Comparison of ENCODE assay signal across 9 mouse cellular contexts in genomic region chr9:100520586-100520985, GRCm38 (mm10). TPM values are rescaled to one million over a fixed set of nuclear protein-coding genes. Genes with fewer than 3 reads are reported as not detected.
DNase-seq lines count a peak whose midpoint lies in the region; ATAC-seq and TF ChIP-seq lines count a peak whose summit lies in the region.
"Had no signal": no experiment of that assay in that cellular context is flagged by ENCODE, and none has a peak within 500 bp of the region (broad histone marks: within the 10 kb centered on the region; RNA-seq: fewer than 3 reads in every experiment).

No protein-coding gene starts in this region.

- in situ Hi-C loops in Patski (cut with MboI; ENCODE audit: low pct_unique_long_range_greater_than_20kb), result loop anchor here (10.0 kb wide), 1 partner anchor 394 kb away; no protein-coding TSS in a partner anchor

- no peak overlapping the region for H3K27ac ChIP-seq in neural tube, embryonic 11.5 days (ENCODE audit: low read depth, low read length)

- TF ChIP-seq CTCF in Patski (IDR thresholded peaks at IDR 0.05), result peak; percentile 78

- DNase-seq in neural tube, embryonic 11.5 days (ENCODE audit: low spot score), result peak; percentile 40
- DNase-seq in neural tube, embryonic 10.5 days (ENCODE audit: extremely low spot score, low spot score), result no peak
- DNase-seq in Patski (ENCODE audit: low read depth, low spot score), result no peak
- peak; percentile 74 to 79 for DNase-seq in cerebellum, postnatal 14 days
- DNase-seq in heart, adult 8-10 months (ENCODE audit: low spot score), result peak; percentile 81
- peak; percentile 26 to 50 for DNase-seq in layer of hippocampus, postnatal 10 days (ENCODE audit: low spot score in 2 of 2)

- H3K9ac ChIP-seq in neural tube, embryonic 11.5 days (ENCODE audit: low read length), result no peak overlapping the region

- no peak for ATAC-seq in neural tube, embryonic 11.5 days (ENCODE audit: insufficient read depth, low FRiP score, low TSS enrichment)
- no peak for ATAC-seq in Patski
- ATAC-seq in megakaryocyte, adult 5-6 weeks (ENCODE audit: poor library complexity, severe bottlenecking), result peak; percentile 70
- no peak for ATAC-seq in inflammation-experienced regulatory T-cells, adult 6 months

- H3K4me2 ChIP-seq in neural tube, embryonic 11.5 days (ENCODE audit: low read depth), result no peak overlapping the region

- no peak overlapping the region for H3K4me3 ChIP-seq in neural tube, embryonic 11.5 days (ENCODE audit: low read depth, low read length)
- H3K4me3 ChIP-seq: erythroblast, embryonic 14.5 days had no signal

- H3K9me3 ChIP-seq in neural tube, embryonic 11.5 days (ENCODE audit: control insufficient read depth, low read length), result no peaks in the 10 kb centered on the region

- POLR2A ChIA-PET in Patski (lab: Charles Lee), result interaction anchor here (0.7 to 1.1 kb wide), 3 partner anchors 23 to 122 kb away, joined by 3 to 6 read pairs (median 3); no protein-coding TSS in a partner anchor

- WGBS in neural tube, embryonic 11.5 days, result 0% methylated on average over 2 of the region's 2 CpGs

- CTCF ChIA-PET in Patski (lab: Charles Lee), result interaction anchor here (0.7 to 1.8 kb wide), 13 partner anchors 10 to 430 kb away, joined by 3 to 18 read pairs (median 4); partner anchors contain the start of gene Nck1

- no peaks in the 10 kb centered on the region for H3K4me1 ChIP-seq in neural tube, embryonic 11.5 days (ENCODE audit: control insufficient read depth, insufficient read depth, low read length)

- H3K27me3 ChIP-seq in neural tube, embryonic 11.5 days (ENCODE audit: control insufficient read depth, insufficient read depth, low read length), result no peaks in the 10 kb centered on the region
- H3K27me3 ChIP-seq in Patski, result no peaks in the 10 kb centered on the region

- H3K36me3 ChIP-seq in neural tube, embryonic 11.5 days (ENCODE audit: control insufficient read depth, insufficient read depth, low read length), result no peaks in the 10 kb centered on the region

RNA-seq across cellular contexts. Expression of gene Nck1, which starts 25.3 kb away (rescaled TPM):
- 75.2 and 75.9 TPM in 2 replicates for polyA plus RNA-seq in neural tube, embryonic 11.5 days (2014; fragmentation: Nextera tagmentation; extraction: Ambion mirVana)
- polyA plus RNA-seq in Patski (2021), result 65.1 TPM
- total RNA-seq in heart, adult 8-10 months (2022), result 10 to 100 TPM; 37.5 to 45.2 (median 42.9) TPM
- 10 to 100 TPM; 25.0 to 30.4 TPM for total RNA-seq in layer of hippocampus, postnatal 10 days (2021)
- 47.5 and 61.0 TPM in 2 replicates for total RNA-seq in megakaryocyte, adult 5-6 weeks (2015)
- total RNA-seq in megakaryocyte, adult 5-6 weeks (2017), result 61.3 and 69.6 TPM in 2 replicates
- polyA plus RNA-seq in inflammation-experienced regulatory T-cells, adult 6 months (2017; shearing (Covaris generic)), result 10 to 100 TPM; 72.0 to 99.7 (median 81.6) TPM

RNA-seq across cellular contexts. Expression of gene Il20rb, which starts 34.0 kb away (rescaled TPM):
- polyA plus RNA-seq in neural tube, embryonic 11.5 days (2014; fragmentation: Nextera tagmentation; extraction: Ambion mirVana), result 0.58 and 0.82 TPM in 2 replicates
- polyA plus RNA-seq in Patski (2021), result 0.59 TPM
- 1 to 10 TPM in 3 of 4 experiments, under 1 TPM in 1; 0.97 to 1.7 (median 1.2) TPM for total RNA-seq in heart, adult 8-10 months (2022)
- total RNA-seq in layer of hippocampus, postnatal 10 days (2021), result 1 to 10 TPM; 1.1 to 1.6 TPM
- total RNA-seq in megakaryocyte, adult 5-6 weeks (2015), result 0.91 and 1.4 TPM in 2 replicates
- total RNA-seq in megakaryocyte, adult 5-6 weeks (2017), result 1.6 TPM in 2 replicates
- polyA plus RNA-seq in inflammation-experienced regulatory T-cells, adult 6 months (2017; shearing (Covaris generic)), result 1 to 10 TPM; 1.3 to 2.6 (median 1.8) TPM

RNA-seq across cellular contexts. Expression of gene Slc35g2, which starts 50.3 kb away (rescaled TPM):
- polyA plus RNA-seq in neural tube, embryonic 11.5 days (2014; fragmentation: Nextera tagmentation; extraction: Ambion mirVana), result 5.2 and 7.4 TPM in 2 replicates
- polyA plus RNA-seq in Patski (2021), result 0.77 TPM
- 1 to 10 TPM; 2.8 to 4.0 (median 3.2) TPM for total RNA-seq in heart, adult 8-10 months (2022)
- total RNA-seq in layer of hippocampus, postnatal 10 days (2021), result 10 to 100 TPM; 11.4 to 12.0 TPM
- not detected in 2 replicates for total RNA-seq in megakaryocyte, adult 5-6 weeks (2015)
- total RNA-seq in megakaryocyte, adult 5-6 weeks (2017), result not detected in 2 replicates
- polyA plus RNA-seq in inflammation-experienced regulatory T-cells, adult 6 months (2017; shearing (Covaris generic)), result 1 to 10 TPM in 1 of 3 experiments, under 1 TPM in 2; 0.56 to 1.3 (median 0.98) TPM
- polyA plus RNA-seq: erythroblast, embryonic 14.5 days had no signal

Comparison
In these comparisons a context has a peak if more than half of its experiments do, and no peak if none do; other contexts are left out.
1. DNase-seq: peak in neural tube, embryonic 11.5 days (single experiment), cerebellum, postnatal 14 days (2 of 2), heart, adult 8-10 months (single experiment) and layer of hippocampus, postnatal 10 days (2 of 2); none in neural tube, embryonic 10.5 days (single experiment) and Patski (single experiment).